Mouse (Mus musculus) myocyte (in vitro differentiated cells): ENCODE results near the gene Nat8l. TPM values are rescaled to one million over a fixed set of nuclear protein-coding genes. Genes with fewer than 3 reads are reported as not detected.

Experiments used
- H3K27me3 ChIP-seq: one replicate; pipeline ENCODE4 v1.6.1; 2011; ENCODE audit not compliant: control insufficient read depth, insufficient read depth, insufficient read length
- H3K36me3 ChIP-seq: one replicate; pipeline ENCODE4 v1.6.1; 2011; ENCODE audit not compliant: control insufficient read depth, insufficient read depth
- H3K4me2 ChIP-seq: one replicate; pipeline ENCODE4 v1.6.1; 2011; ENCODE audit warnings: low read depth, control low read depth
- H3K4me3 ChIP-seq: one replicate; pipeline ENCODE4 v1.5.1; 2011; ENCODE audit warnings: mild to moderate bottlenecking, control low read depth, moderate library complexity
- H3K79me2 ChIP-seq: one replicate; pipeline ENCODE4 v1.6.1; 2011; ENCODE audit not compliant: control insufficient read depth, insufficient read depth
- H3ac ChIP-seq: one replicate; pipeline ENCODE4 v1.6.1; 2011; ENCODE audit not compliant: control insufficient read depth, insufficient read length
- CEBPB ChIP-seq: IDR thresholded peaks from 2 replicates; pipeline ENCODE4 v1.6.1; 2011; ENCODE audit warnings: mild to moderate bottlenecking, moderate library complexity; ENCODE audit not compliant: poor library complexity, insufficient read depth, severe bottlenecking
- E2F4 ChIP-seq: IDR thresholded peaks from one replicate; pipeline ENCODE4 v1.6.1; 2011; ENCODE audit warnings: mild to moderate bottlenecking, control low read depth, moderate library complexity; ENCODE audit not compliant: insufficient read depth
- MAX ChIP-seq: IDR thresholded peaks from one replicate; pipeline ENCODE4 v1.6.1; 2011; ENCODE audit warnings: low read depth, mild to moderate bottlenecking, control low read depth
- MYOD1 ChIP-seq, 3 experiments: IDR thresholded peaks; one replicate each; pipeline ENCODE4 v1.6.1; 2011; ENCODE audit warnings: control low read depth in 2 of 3, low read depth in 2 of 3, mild to moderate bottlenecking in 2 of 3, moderate library complexity in 1 of 3; ENCODE audit not compliant: insufficient read length in 2 of 3, control insufficient read depth in 1 of 3
- MYOG ChIP-seq, 3 experiments: IDR thresholded peaks; one replicate each; pipeline ENCODE4 v1.6.1; 2011; ENCODE audit warnings: control low read depth in 2 of 3, low read depth in 2 of 3, mild to moderate bottlenecking in 2 of 3; ENCODE audit not compliant: insufficient read length in 2 of 3, control insufficient read depth in 1 of 3, insufficient read depth in 1 of 3
- POLR2A ChIP-seq: IDR thresholded peaks from one replicate; pipeline ENCODE4 v1.6.1; 2011; ENCODE audit warnings: low read depth, mild to moderate bottlenecking, control low read depth, moderate library complexity; ENCODE audit not compliant: insufficient read length
- POLR2AphosphoS2 ChIP-seq: IDR thresholded peaks from one replicate; pipeline ENCODE4 v1.6.1; 2011; ENCODE audit warnings: low read depth, control low read depth; ENCODE audit not compliant: insufficient read length
- REST ChIP-seq: IDR thresholded peaks from one replicate; pipeline ENCODE4 v1.6.1; 2011; ENCODE audit warnings: mild to moderate bottlenecking, control low read depth, moderate library complexity; ENCODE audit not compliant: insufficient read depth, insufficient read length
- SRF ChIP-seq: IDR thresholded peaks from one replicate; pipeline ENCODE4 v1.6.1; 2011; ENCODE audit warnings: low read depth; ENCODE audit not compliant: control insufficient read depth, insufficient read length
- TCF12 ChIP-seq: IDR thresholded peaks from one replicate; pipeline ENCODE4 v1.6.1; 2011; ENCODE audit warnings: mild to moderate bottlenecking, control low read depth; ENCODE audit not compliant: poor library complexity, insufficient read depth, severe bottlenecking
- TCF3 ChIP-seq: IDR thresholded peaks from one replicate; pipeline ENCODE4 v1.6.1; 2011; ENCODE audit warnings: low read depth, control low read depth; ENCODE audit not compliant: insufficient read length
- USF1 ChIP-seq: IDR thresholded peaks from one replicate; pipeline ENCODE4 v1.6.1; 2011; ENCODE audit warnings: low read depth, mild to moderate bottlenecking, control low read depth, moderate library complexity
- polyA plus RNA-seq: library from polyadenylated mRNA; unstranded; fragments of >200 nt; fragmentation: generic; extraction: Trizol; gene quantifications from one replicate; pipeline ENCODE4 v1.2.1, GENCODE M21; 2012; ENCODE audit warnings: missing spikeins

The Nat8l gene
- polyA plus RNA-seq, 1 experiment: 0.01 TPM

DNA sequence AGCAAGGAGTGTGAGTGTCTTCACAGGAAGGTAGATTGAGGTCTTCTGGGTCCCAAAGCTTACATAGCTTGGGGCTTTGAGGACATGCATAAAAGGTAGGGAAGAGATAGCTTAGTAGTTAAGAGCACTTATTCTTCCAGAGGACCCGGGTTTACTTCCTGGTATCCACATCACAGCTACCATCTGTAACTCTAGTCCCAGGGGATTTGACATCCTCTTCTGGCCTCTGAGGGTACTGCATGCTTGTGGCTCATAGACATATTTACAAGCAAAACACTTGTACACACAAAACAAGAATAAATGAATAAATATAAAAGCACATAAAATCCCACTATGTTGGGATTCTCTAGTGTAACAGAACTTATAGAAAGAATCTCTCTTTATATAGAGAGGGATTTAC lies 18.9 kb downstream of the Nat8l start:
- Histone ChIP-seq H3ac (no peak overlapping the region), H3K36me3 (no peaks in the 10 kb centered on the region), H3K4me3 (no peak overlapping the region), H3K27me3 (peaks cover 12% of the 10 kb centered on the region), H3K4me2 (no peak overlapping the region), H3K79me2 (no peaks in the 10 kb centered on the region)
- no peak for TF ChIP-seq MAX
- no peak for TF ChIP-seq USF1
- no peak for TF ChIP-seq TCF3
- TF ChIP-seq POLR2A: no peak
- no peak for TF ChIP-seq POLR2AphosphoS2
- TF ChIP-seq SRF: no peak
- no peak for TF ChIP-seq E2F4

DNA sequence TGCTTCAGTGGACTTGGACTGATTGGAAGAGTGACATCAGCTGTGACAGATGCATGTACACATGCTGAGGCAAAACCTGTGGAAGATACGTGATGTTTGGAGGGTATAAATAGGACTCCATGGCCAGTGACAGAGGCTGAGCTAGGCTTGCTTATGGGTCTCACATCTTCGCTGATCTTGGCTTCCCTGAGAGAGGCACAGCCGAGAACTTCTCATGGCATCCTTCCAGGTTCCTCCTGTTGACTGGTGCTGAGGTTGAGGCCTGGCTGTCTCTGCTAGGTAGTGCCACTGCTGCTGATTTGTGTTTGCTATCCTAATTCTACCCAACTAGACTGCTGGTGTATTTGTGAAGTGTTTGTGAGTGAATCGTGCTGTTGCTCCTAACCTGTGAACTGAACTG lies 23.2 kb downstream of the Nat8l start:
- H3K27me3 ChIP-seq: peaks cover 8% of the 10 kb centered on the region

DNA sequence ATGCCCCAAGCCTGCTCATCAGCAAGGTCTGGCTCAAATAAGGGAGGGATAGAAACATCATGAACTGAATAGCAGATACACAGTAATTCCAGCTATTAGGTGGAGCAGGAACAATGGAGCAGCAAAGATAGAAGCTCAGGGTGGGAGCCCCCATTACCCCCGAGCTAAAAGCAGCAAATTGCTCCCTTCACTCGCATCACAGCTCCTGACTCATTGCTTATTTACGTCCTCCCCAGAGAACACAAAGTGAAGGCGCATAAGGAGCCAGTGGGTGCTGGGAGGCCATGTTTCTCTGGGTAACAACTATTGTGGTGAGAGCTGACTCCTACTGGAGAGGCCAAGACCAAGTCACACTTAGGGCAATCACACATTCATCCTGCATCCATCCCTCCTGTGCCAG lies 34.3 kb downstream of the Nat8l start:
- H3K36me3 ChIP-seq: no peaks in the 10 kb centered on the region
- TF ChIP-seq TCF12: no peak
- no peak for TF ChIP-seq REST
- no peak for TF ChIP-seq POLR2AphosphoS2
- TF ChIP-seq E2F4: no peak
- no peak for TF ChIP-seq SRF
- no peak for TF ChIP-seq MYOD1 (IDR thresholded peaks at IDR 0.05; ENCODE audit: control insufficient read depth in 1 of 3, insufficient read length in 2 of 3, low read depth in 2 of 3)
- no peak for TF ChIP-seq USF1
- no peak for TF ChIP-seq POLR2A
- TF ChIP-seq TCF3: no peak
- TF ChIP-seq MAX: no peak
- no peak for TF ChIP-seq CEBPB
- no peak for TF ChIP-seq MYOG (IDR thresholded peaks at IDR 0.05; ENCODE audit: control insufficient read depth in 1 of 3, insufficient read depth in 1 of 3, insufficient read length in 2 of 3, low read depth in 2 of 3)
- no peak overlapping the region for H3K4me3 ChIP-seq

More for the DNA sequence above, 23.2 kb downstream of the Nat8l start:
- Histone ChIP-seq H3K4me3 (no peak overlapping the region), H3K36me3 (no peaks in the 10 kb centered on the region), H3K79me2 (no peaks in the 10 kb centered on the region), H3ac (no peak overlapping the region), H3K4me2 (no peak overlapping the region)
- TF ChIP-seq MYOG (IDR thresholded peaks at IDR 0.05; ENCODE audit: control insufficient read depth in 1 of 3, insufficient read depth in 1 of 3, insufficient read length in 2 of 3, low read depth in 2 of 3) (no peak), POLR2AphosphoS2 (no peak), TCF12 (no peak), SRF (no peak)

DNA sequence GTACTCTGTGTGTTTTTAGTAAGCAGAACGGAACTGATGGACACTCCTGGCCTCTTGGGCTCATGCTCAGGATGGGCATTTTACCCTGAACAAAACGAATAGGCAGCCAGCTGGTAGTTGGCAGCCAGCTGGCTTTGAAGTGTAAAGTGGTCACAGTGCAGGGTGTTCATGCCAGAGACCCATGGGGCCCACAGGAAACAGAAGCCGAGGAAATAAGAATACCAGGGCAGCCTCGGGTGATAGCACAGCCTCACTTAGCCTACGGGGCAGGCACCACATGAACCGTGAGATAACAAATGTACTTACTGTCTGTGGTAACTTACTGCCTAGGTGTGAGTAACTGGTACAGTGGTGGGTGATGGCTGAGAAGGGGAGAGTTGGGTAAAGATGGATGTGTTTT lies 35.2 kb downstream of the Nat8l start:
- Histone ChIP-seq H3ac (no peak overlapping the region), H3K4me3 (no peak overlapping the region), H3K79me2 (no peaks in the 10 kb centered on the region), H3K27me3 (no peaks in the 10 kb centered on the region), H3K4me2 (no peak overlapping the region), H3K36me3 (no peaks in the 10 kb centered on the region)
- no peak for TF ChIP-seq POLR2AphosphoS2
- TF ChIP-seq E2F4: no peak
- no peak for TF ChIP-seq MAX
- no peak for TF ChIP-seq TCF3
- no peak for TF ChIP-seq MYOG (IDR thresholded peaks at IDR 0.05; ENCODE audit: control insufficient read depth in 1 of 3, insufficient read depth in 1 of 3, insufficient read length in 2 of 3, low read depth in 2 of 3)
- TF ChIP-seq MYOD1 (IDR thresholded peaks at IDR 0.05; ENCODE audit: control insufficient read depth in 1 of 3, insufficient read length in 2 of 3, low read depth in 2 of 3): no peak
- no peak for TF ChIP-seq SRF
- TF ChIP-seq CEBPB: no peak
- no peak for TF ChIP-seq TCF12
- TF ChIP-seq USF1: no peak
- no peak for TF ChIP-seq POLR2A

More for the DNA sequence above, 34.3 kb downstream of the Nat8l start:
- Histone ChIP-seq H3K4me2 (no peak overlapping the region), H3K27me3 (no peaks in the 10 kb centered on the region), H3ac (no peak overlapping the region), H3K79me2 (no peaks in the 10 kb centered on the region)

DNA sequence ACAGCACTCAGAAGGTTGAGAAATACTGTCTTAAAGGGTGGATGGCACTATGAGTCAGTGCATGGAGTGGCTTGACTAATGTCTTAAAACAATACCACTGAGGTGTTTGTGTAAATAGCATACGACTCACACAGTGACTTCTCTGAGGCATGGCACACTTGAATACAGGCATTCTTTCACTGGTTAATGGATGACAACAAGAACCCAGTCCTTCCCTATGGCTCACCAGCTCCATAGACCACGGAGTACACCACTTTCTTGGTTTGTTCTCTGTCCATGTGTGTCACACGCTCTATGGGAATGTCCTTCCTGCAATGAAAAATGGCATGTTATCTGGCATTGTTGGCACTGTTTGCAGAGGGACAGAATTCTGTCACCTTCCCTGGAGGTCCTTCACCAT lies 36.7 kb downstream of the Nat8l start:
- no peak for TF ChIP-seq TCF12
- TF ChIP-seq MYOG (IDR thresholded peaks at IDR 0.05; ENCODE audit: control insufficient read depth in 1 of 3, insufficient read depth in 1 of 3, insufficient read length in 2 of 3, low read depth in 2 of 3): no peak
- TF ChIP-seq REST: no peak
- TF ChIP-seq MAX: no peak
- Histone ChIP-seq H3K36me3 (no peaks in the 10 kb centered on the region), H3K27me3 (no peaks in the 10 kb centered on the region), H3ac (no peak overlapping the region), H3K79me2 (no peaks in the 10 kb centered on the region), H3K4me2 (no peak overlapping the region), H3K4me3 (no peak overlapping the region)

Other genes starting within 250 kb of the Nat8l start
- gene Letm1, start 213.2 kb upstream of the Nat8l start, polyA plus RNA-seq: 29.2 TPM
- gene Nsd2, start 175.3 kb upstream of the Nat8l start, polyA plus RNA-seq: 23.9 TPM
- gene Nelfa, start 59.6 kb upstream of the Nat8l start, polyA plus RNA-seq: 17.1 TPM
- 1.9 TPM for gene Gm1673, start 12.6 kb upstream of the Nat8l start, polyA plus RNA-seq
- gene Poln, start 173.5 kb downstream of the Nat8l start, polyA plus RNA-seq: 0.04 TPM
- gene Haus3, start 173.5 kb downstream of the Nat8l start, polyA plus RNA-seq: 3.0 TPM
- gene Mxd4, start 191.7 kb downstream of the Nat8l start, polyA plus RNA-seq: 26.4 TPM